Mouse (Mus musculus): ENCODE measurements around the gene Mapre3. TPM values are rescaled to one million over a fixed set of nuclear protein-coding genes. Genes with fewer than 3 reads are reported as not detected.

Gene Mapre3
- total and polyA plus RNA-seq, 3 experiments, result 0.28 to 2.3 (median 1.6) TPM

- H3K9me3 ChIP-seq (replicated peaks; ENCODE audit: low read length), result no peaks in the 10 kb centered on the region
- H3K4me1 ChIP-seq (ENCODE audit: control insufficient read depth in 1 of 2, insufficient read depth in 2 of 2), result peaks cover 3 to 9% of the 10 kb centered on the region in 2 experiments; a peak in 3 of 4 replicates
- H3K27me3 ChIP-seq (replicated peaks), result peaks cover 24% of the 10 kb centered on the region
- no peaks in the 10 kb centered on the region for H3K36me3 ChIP-seq (replicated peaks in 1 of 2; ENCODE audit: control insufficient read depth in 1 of 2, insufficient read depth in 1 of 2, low read length in 1 of 2)
- H3K27ac ChIP-seq (ENCODE audit: insufficient read depth, low read depth), result no peak overlapping the region
- dilution Hi-C loops (cut with MboI; ENCODE audit: extremely low pct_ligation_motif_present, extremely low pct_unique_long_range_greater_than_20kb, low sequenced_read_pairs) (no loop called here), in situ Hi-C loops (cut with MboI; ENCODE audit: low pct_ligation_motif_present, low pct_unique_long_range_greater_than_20kb, low sequenced_read_pairs) (loop anchor here (10.0 kb wide), 1 partner anchor 186 kb away; no protein-coding TSS in a partner anchor)
- no peak overlapping the region for H3K4me2 ChIP-seq (ENCODE audit: insufficient read depth, low read depth, poor library complexity, severe bottlenecking)
- DNase-seq (ENCODE audit: extremely low read depth), result no peak
- H3K9ac ChIP-seq (ENCODE audit: insufficient read depth, low read depth), result no peak overlapping the region
- no peaks in the 10 kb centered on the region for H3K79me2 ChIP-seq (replicated peaks; ENCODE audit: control insufficient read depth, extremely low read depth, insufficient read depth, poor library complexity, severe bottlenecking)
- TF ChIP-seq MEF2A (IDR thresholded peaks at IDR 0.05; ENCODE audit: borderline replicate concordance, low read depth, low read length) (no peak), ZNF384 (IDR thresholded peaks at IDR 0.05; ENCODE audit: low read depth, low read length) (no peak), ZMIZ1 (IDR thresholded peaks at IDR 0.05; ENCODE audit: low read depth, low read length) (no peak), RCOR1 (conservative IDR thresholded peaks at IDR 0.05; ENCODE audit: low read depth, low read length) (no peak), POLR2A (IDR thresholded peaks at IDR 0.05; ENCODE audit: low read depth, low read length) (no peak), NRF1 (IDR thresholded peaks at IDR 0.05; ENCODE audit: low read depth, low read length) (no peak), UBTF (IDR thresholded peaks at IDR 0.05; ENCODE audit: low read depth, low read length) (no peak), ELF1 (IDR thresholded peaks at IDR 0.05; ENCODE audit: low read depth, low read length) (no peak), USF2 (conservative IDR thresholded peaks at IDR 0.05; ENCODE audit: low read depth, low read length) (no peak), SIN3A (IDR thresholded peaks at IDR 0.05; ENCODE audit: low read length) (no peak), KAT2A (IDR thresholded peaks at IDR 0.05; ENCODE audit: insufficient replicate concordance, low read length) (no peak), MAX (IDR thresholded peaks at IDR 0.05; ENCODE audit: low read length) (no peak), MXI1 (IDR thresholded peaks at IDR 0.05; ENCODE audit: low read depth, low read length) (no peak), USF1 (IDR thresholded peaks at IDR 0.05; ENCODE audit: low read depth, low read length) (no peak), JUND (conservative IDR thresholded peaks at IDR 0.05; ENCODE audit: low read depth, low read length) (no peak), ETS1 (conservative IDR thresholded peaks at IDR 0.05; ENCODE audit: low read depth, low read length) (no peak), ZC3H11A (IDR thresholded peaks at IDR 0.05; ENCODE audit: low read depth, low read length) (no peak), CHD1 (IDR thresholded peaks at IDR 0.05; ENCODE audit: low read depth, low read length) (no peak), MYC (IDR thresholded peaks at IDR 0.05; ENCODE audit: low read depth, low read length) (no peak), SMC3 (IDR thresholded peaks at IDR 0.05; ENCODE audit: low read depth, low read length) (no peak)
- H3K4me3 ChIP-seq (replicated peaks in 1 of 3; ENCODE audit: low read depth in 2 of 3, low read length in 2 of 3, poor library complexity in 1 of 3), result no peak overlapping the region
Observed at GRCm38 (mm10) chr5:30818758-30819309, 4.4 kb downstream of the Mapre3 start.

GRCm38 (mm10) chr5:30822689-30823088, 8.2 kb downstream of the Mapre3 start:
- Histone ChIP-seq H3K36me3 (replicated peaks in 1 of 2; ENCODE audit: control insufficient read depth in 1 of 2, insufficient read depth in 1 of 2, low read length in 1 of 2) (no peaks in the 10 kb centered on the region), H3K79me2 (replicated peaks; ENCODE audit: control insufficient read depth, extremely low read depth, insufficient read depth, poor library complexity, severe bottlenecking) (no peaks in the 10 kb centered on the region), H3K4me1 (ENCODE audit: control insufficient read depth in 1 of 2, insufficient read depth in 2 of 2) (no peaks in the 10 kb centered on the region), H3K27ac (ENCODE audit: insufficient read depth, low read depth) (no peak overlapping the region), H3K9ac (ENCODE audit: insufficient read depth, low read depth) (no peak overlapping the region), H3K4me3 (replicated peaks in 1 of 3; ENCODE audit: low read depth in 2 of 3, low read length in 2 of 3, poor library complexity in 1 of 3) (no peak overlapping the region), H3K9me3 (replicated peaks; ENCODE audit: low read length) (no peaks in the 10 kb centered on the region), H3K27me3 (replicated peaks) (peaks cover 5% of the 10 kb centered on the region), H3K4me2 (ENCODE audit: insufficient read depth, low read depth, poor library complexity, severe bottlenecking) (no peak overlapping the region)
- in situ Hi-C loops (cut with MboI; ENCODE audit: low pct_ligation_motif_present, low pct_unique_long_range_greater_than_20kb, low sequenced_read_pairs), result no loop called here
- dilution Hi-C loops (cut with MboI; ENCODE audit: extremely low pct_ligation_motif_present, extremely low pct_unique_long_range_greater_than_20kb, low sequenced_read_pairs), result no loop called here
- TF ChIP-seq TBP (conservative IDR thresholded peaks at IDR 0.05; ENCODE audit: low read depth, low read length) (no peak), GABPA (IDR thresholded peaks at IDR 0.05; ENCODE audit: insufficient replicate concordance, low read depth, low read length) (no peak)
- DNase-seq (ENCODE audit: extremely low read depth), result no peak

All from CH12.LX (cell line).